Comparison of ENCODE assay signal across 8 mouse cellular contexts in genomic region chr1:34738386-34739067, GRCm38 (mm10).
DNase-seq lines count a peak whose midpoint lies in the region; ATAC-seq lines count a peak whose summit lies in the region.

No protein-coding gene starts in this region.

- intact Hi-C loops in left cerebral cortex, postnatal 14 days (cut with DNase I), result no loop called here

- no peaks in the 10 kb centered on the region for H3K9me3 ChIP-seq in hindbrain, embryonic 11.5 days (ENCODE audit: control insufficient read depth, low read length)
- H3K9me3 ChIP-seq in hindbrain, embryonic 16.5 days (ENCODE audit: control insufficient read depth, low read length), result no peaks in the 10 kb centered on the region
- no peaks in the 10 kb centered on the region for H3K9me3 ChIP-seq in embryonic facial prominence, embryonic 10.5 days
- H3K9me3 ChIP-seq in intestine, embryonic 14.5 days (ENCODE audit: control insufficient read depth, low read length), result no peaks in the 10 kb centered on the region
- no peaks in the 10 kb centered on the region for H3K9me3 ChIP-seq in stomach, embryonic 16.5 days (replicated peaks; ENCODE audit: control insufficient read depth, low read length)

- no peak overlapping the region for H3K4me3 ChIP-seq in hindbrain, embryonic 11.5 days (ENCODE audit: low read depth, low read length)
- H3K4me3 ChIP-seq in hindbrain, embryonic 16.5 days (ENCODE audit: low read length), result no peak overlapping the region
- no peak overlapping the region for H3K4me3 ChIP-seq in embryonic facial prominence, embryonic 10.5 days
- no peak overlapping the region for H3K4me3 ChIP-seq in intestine, embryonic 14.5 days (ENCODE audit: low read depth, low read length)
- H3K4me3 ChIP-seq in stomach, embryonic 16.5 days (replicated peaks; ENCODE audit: low read length), result no peak overlapping the region

- no peak overlapping the region for H3K27ac ChIP-seq in hindbrain, embryonic 11.5 days (ENCODE audit: low read depth, low read length)
- H3K27ac ChIP-seq in hindbrain, embryonic 16.5 days (ENCODE audit: low read depth, low read length), result no peak overlapping the region
- H3K27ac ChIP-seq in embryonic facial prominence, embryonic 10.5 days (replicated peaks), result no peak overlapping the region
- H3K27ac ChIP-seq in intestine, embryonic 14.5 days (ENCODE audit: low read depth), result no peak overlapping the region
- no peak overlapping the region for H3K27ac ChIP-seq in stomach, embryonic 16.5 days (ENCODE audit: low read length)

- 52% methylated on average over 14 of the region's 14 CpGs for WGBS in hindbrain, embryonic 11.5 days
- 56% methylated on average over 14 of the region's 14 CpGs for WGBS in hindbrain, embryonic 16.5 days
- WGBS in embryonic facial prominence, embryonic 10.5 days, result 50% methylated on average over 14 of the region's 14 CpGs
- WGBS in intestine, embryonic 14.5 days, result 39% methylated on average over 14 of the region's 14 CpGs
- 33% methylated on average over 14 of the region's 14 CpGs for WGBS in stomach, embryonic 16.5 days

- DNase-seq in hindbrain, embryonic 11.5 days (ENCODE audit: low spot score), result peak; percentile 80
- peak; percentile 87 for DNase-seq in adrenal gland, postnatal 14 days
- DNase-seq in embryonic facial prominence, embryonic 10.5 days (ENCODE audit: low spot score), result peak; percentile 71
- peak; percentile 77 for DNase-seq in intestine, embryonic 14.5 days (ENCODE audit: low spot score)
- DNase-seq in left cerebral cortex, postnatal 14 days (ENCODE audit: low spot score in 2 of 2), result peak; percentile 73 to 83
- peak; percentile 25 to 58 for DNase-seq in natural killer cell, adult 2 months (ENCODE audit: low spot score in 2 of 2)

- no peaks in the 10 kb centered on the region for H3K27me3 ChIP-seq in hindbrain, embryonic 11.5 days (ENCODE audit: control insufficient read depth, insufficient read depth, low read length)
- no peaks in the 10 kb centered on the region for H3K27me3 ChIP-seq in hindbrain, embryonic 16.5 days (replicated peaks; ENCODE audit: control insufficient read depth, insufficient read depth, low read length)
- H3K27me3 ChIP-seq in embryonic facial prominence, embryonic 10.5 days (replicated peaks; ENCODE audit: low read depth, poor library complexity, severe bottlenecking), result no peaks in the 10 kb centered on the region
- H3K27me3 ChIP-seq in intestine, embryonic 14.5 days (replicated peaks; ENCODE audit: control insufficient read depth, insufficient read depth, low read length), result no peaks in the 10 kb centered on the region
- H3K27me3 ChIP-seq in stomach, embryonic 16.5 days (ENCODE audit: control insufficient read depth, insufficient read depth, low read length), result no peaks in the 10 kb centered on the region

- no peaks in the 10 kb centered on the region for H3K36me3 ChIP-seq in hindbrain, embryonic 11.5 days (ENCODE audit: control insufficient read depth, insufficient read depth, low read length)
- no peaks in the 10 kb centered on the region for H3K36me3 ChIP-seq in hindbrain, embryonic 16.5 days (ENCODE audit: control insufficient read depth, insufficient read depth, low read length)
- no peaks in the 10 kb centered on the region for H3K36me3 ChIP-seq in embryonic facial prominence, embryonic 10.5 days (replicated peaks)
- no peaks in the 10 kb centered on the region for H3K36me3 ChIP-seq in intestine, embryonic 14.5 days (ENCODE audit: control insufficient read depth, insufficient read depth, low read length)
- H3K36me3 ChIP-seq in stomach, embryonic 16.5 days (ENCODE audit: control insufficient read depth, insufficient read depth, low read length), result no peaks in the 10 kb centered on the region

- no peak overlapping the region for H3K4me2 ChIP-seq in hindbrain, embryonic 11.5 days (replicated peaks; ENCODE audit: low read depth, low read length)
- H3K4me2 ChIP-seq in hindbrain, embryonic 16.5 days (ENCODE audit: low read length), result no peak overlapping the region
- H3K4me2 ChIP-seq in intestine, embryonic 14.5 days (ENCODE audit: low read length), result no peak overlapping the region
- no peak overlapping the region for H3K4me2 ChIP-seq in stomach, embryonic 16.5 days (ENCODE audit: low read depth, low read length)

- no peaks in the 10 kb centered on the region for H3K4me1 ChIP-seq in hindbrain, embryonic 11.5 days (replicated peaks; ENCODE audit: control insufficient read depth, insufficient read depth, low read length)
- no peaks in the 10 kb centered on the region for H3K4me1 ChIP-seq in hindbrain, embryonic 16.5 days (ENCODE audit: control insufficient read depth, insufficient read depth, low read depth, low read length)
- peaks cover 8% of the 10 kb centered on the region; the same call in 1 of the 2 replicates for H3K4me1 ChIP-seq in embryonic facial prominence, embryonic 10.5 days
- H3K4me1 ChIP-seq in intestine, embryonic 14.5 days (replicated peaks; ENCODE audit: control insufficient read depth, insufficient read depth, low read length), result no peaks in the 10 kb centered on the region
- no peaks in the 10 kb centered on the region for H3K4me1 ChIP-seq in stomach, embryonic 16.5 days (ENCODE audit: control insufficient read depth, insufficient read depth, low read length)

- ATAC-seq in hindbrain, embryonic 11.5 days (ENCODE audit: low FRiP score), result peak; percentile 30; the same call in 1 of the 2 replicates
- no peak for ATAC-seq in hindbrain, embryonic 16.5 days
- peak; percentile 71 for ATAC-seq in intestine, embryonic 14.5 days (replicated peaks; ENCODE audit: low FRiP score, low TSS enrichment, low read depth)
- peak; percentile 56; the same call in 1 of the 2 replicates for ATAC-seq in stomach, embryonic 16.5 days (ENCODE audit: insufficient read depth, low FRiP score)

- no peak overlapping the region for H3K9ac ChIP-seq in hindbrain, embryonic 11.5 days (ENCODE audit: low read depth, low read length)
- no peak overlapping the region for H3K9ac ChIP-seq in hindbrain, embryonic 16.5 days (ENCODE audit: low read depth, low read length)
- no peak overlapping the region for H3K9ac ChIP-seq in intestine, embryonic 14.5 days (ENCODE audit: low read length)
- H3K9ac ChIP-seq in stomach, embryonic 16.5 days (ENCODE audit: low read length), result no peak overlapping the region
